Mouse (Mus musculus) heart, postnatal 0 days (tissue): ENCODE data around the gene Igll1. TPM values are rescaled to one million over a fixed set of nuclear protein-coding genes. Genes with fewer than 3 reads are reported as not detected.

Source experiments
- ATAC-seq: fragments of 200-750 bp; cut with Nextera tagmentation; 2 replicates; pipeline ENCODE4 v1.8.0; 2017; ENCODE audit warnings: low read depth, moderate number of reproducible peaks, moderate library complexity; ENCODE audit not compliant: insufficient read depth
- DNase-seq: peaks from one replicate; pipeline ENCODE4 v3.0.0-alpha.2; 2016; ENCODE audit warnings: low spot score
- H3K27ac ChIP-seq: fragments of 300-500 bp; sonication (generic); 2 replicates; pipeline ENCODE4 v1.5.1; 2014; ENCODE audit warnings: low read depth, mild to moderate bottlenecking
- H3K27me3 ChIP-seq: fragments of 300-500 bp; sonication (generic); 2 replicates; pipeline ENCODE4 v1.6.1; 2014; ENCODE audit warnings: low read length, mixed read lengths; ENCODE audit not compliant: control insufficient read depth, insufficient read depth
- H3K36me3 ChIP-seq: fragments of 300-500 bp; sonication (generic); replicated peaks from 2 replicates; pipeline ENCODE4 v1.6.1; 2014; ENCODE audit warnings: low read length, mixed read lengths; ENCODE audit not compliant: control insufficient read depth, insufficient read depth
- H3K4me1 ChIP-seq: fragments of 300-500 bp; sonication (generic); 2 replicates; pipeline ENCODE4 v1.6.1; 2014; ENCODE audit warnings: antibody characterized with exemption; ENCODE audit not compliant: control insufficient read depth, insufficient read depth
- H3K4me2 ChIP-seq: fragments of 300-500 bp; sonication (generic); 2 replicates; pipeline ENCODE4 v1.6.1; 2014; ENCODE audit warnings: low read depth, mild to moderate bottlenecking, low read length, moderate library complexity
- H3K4me3 ChIP-seq: fragments of 300-500 bp; sonication (generic); 2 replicates; pipeline ENCODE4 v1.5.1; 2014; ENCODE audit warnings: low read depth, low read length
- H3K9ac ChIP-seq: fragments of 300-500 bp; sonication (generic); replicated peaks from 2 replicates; pipeline ENCODE4 v1.6.1; 2014; ENCODE audit warnings: low read depth, low read length, mixed read lengths
- H3K9me3 ChIP-seq: fragments of 300-500 bp; sonication (generic); replicated peaks from 2 replicates; pipeline ENCODE4 v1.6.1; 2016; ENCODE audit warnings: low read length; ENCODE audit not compliant: control insufficient read depth
- CTCF ChIP-seq: IDR thresholded peaks from 2 replicates; pipeline ENCODE4 v1.5.1; 2016; ENCODE audit warnings: antibody characterized with exemption, control low read depth, low read depth
- EP300 ChIP-seq: IDR thresholded peaks from 2 replicates; pipeline ENCODE4 v1.6.1; 2016; ENCODE audit warnings: antibody characterized with exemption, low read depth
- WGBS: fragments of 180-500 bp; shearing (Covaris S2); extraction: QIAGEN DNeasy Blood & Tissue Kit; methylation state at CpG from one replicate; pipeline ENCODE4 v1.1.7; 2014; 5-methylcytosine and 5-hydroxymethylcytosine counted together
- polyA plus RNA-seq: library from polyadenylated mRNA; unstranded; fragments of >200 nt; fragmentation: Nextera tagmentation; extraction: Ambion mirVana; gene quantifications from 2 replicates; pipeline ENCODE4 v1.2.1, GENCODE M21; 2015
- total RNA-seq: library from RNA; depleted of rRNA; stranded (reverse); fragments of >200 nt; gene quantifications from 2 replicates; pipeline ENCODE4 v1.2.3, GENCODE M21; 2014; ENCODE audit warnings: low replicate concordance; rRNA removed

Gene Igll1
- total and polyA plus RNA-seq, 2 experiments from 2014 or later: not detected

DNA sequence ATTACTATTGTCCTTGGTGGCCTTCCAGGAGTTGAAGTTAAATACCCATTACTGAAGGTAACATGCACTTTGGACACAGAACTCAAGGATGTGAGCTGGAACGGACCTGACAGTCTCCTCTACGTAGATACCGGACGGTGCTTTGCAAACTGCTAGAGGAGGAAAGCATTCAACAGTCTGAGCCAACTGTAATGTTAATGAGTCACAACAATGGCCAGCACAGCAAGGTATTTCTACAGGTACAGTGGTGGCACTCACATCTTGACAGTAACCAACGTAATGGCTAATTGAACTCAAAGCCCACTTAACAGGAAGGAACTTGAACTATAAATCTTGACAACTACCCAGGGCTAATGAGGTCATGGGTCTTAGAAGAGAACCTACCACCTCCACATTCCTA lies 38.3 kb downstream of the Igll1 start:
- TF ChIP-seq EP300 (no peak), CTCF (no peak)
- 38% methylated on average over 5 of the region's 5 CpGs for WGBS
- no peak for DNase-seq

More for the DNA sequence above, 38.3 kb downstream of the Igll1 start:
- Histone ChIP-seq H3K4me3 (no peak overlapping the region), H3K36me3 (no peaks in the 10 kb centered on the region), H3K27ac (no peak overlapping the region), H3K9me3 (no peaks in the 10 kb centered on the region), H3K9ac (no peak overlapping the region), H3K4me2 (no peak overlapping the region), H3K27me3 (no peaks in the 10 kb centered on the region), H3K4me1 (peaks cover 7% of the 10 kb centered on the region)
- ATAC-seq: no peak

Other genes with a start within 250 kb of the Igll1 start
- not detected in 2 replicates for gene Olfr19, start 187.6 kb downstream of the Igll1 start, total RNA-seq
- not detected in 2 replicates for gene Olfr19, start 187.6 kb downstream of the Igll1 start, polyA plus RNA-seq
- gene Spag6l, start 34.5 kb downstream of the Igll1 start, total RNA-seq: 0.77 TPM in 1 of 2 replicates, not detected in the other
- 0.11 and 0.34 TPM in 2 replicates for gene Spag6l, start 34.5 kb downstream of the Igll1 start, polyA plus RNA-seq
- gene Top3b, start 6.8 kb upstream of the Igll1 start, total RNA-seq: 63.8 and 68.9 TPM in 2 replicates
- 31.1 and 34.0 TPM in 2 replicates for gene Top3b, start 6.8 kb upstream of the Igll1 start, polyA plus RNA-seq
- not detected in 2 replicates for gene Vpreb1, start 6.9 kb upstream of the Igll1 start, total RNA-seq
- 0.44 and 1.0 TPM in 2 replicates for gene Vpreb1, start 6.9 kb upstream of the Igll1 start, polyA plus RNA-seq
- gene Ppm1f, start 32.5 kb upstream of the Igll1 start, total RNA-seq: 26.6 and 40.4 TPM in 2 replicates
- 14.7 and 16.4 TPM in 2 replicates for gene Ppm1f, start 32.5 kb upstream of the Igll1 start, polyA plus RNA-seq
- 146 and 184 TPM in 2 replicates for gene Mapk1, start 119.4 kb upstream of the Igll1 start, total RNA-seq
- gene Mapk1, start 119.4 kb upstream of the Igll1 start, polyA plus RNA-seq: 96.0 and 97.0 TPM in 2 replicates
- gene Ypel1, start 205.7 kb upstream of the Igll1 start, total RNA-seq: 2.5 and 3.5 TPM in 2 replicates
- gene Ypel1, start 205.7 kb upstream of the Igll1 start, polyA plus RNA-seq: 7.5 and 8.5 TPM in 2 replicates
- 59.9 and 69.0 TPM in 2 replicates for gene Ppil2, start 247.3 kb upstream of the Igll1 start, total RNA-seq
- gene Ppil2, start 247.3 kb upstream of the Igll1 start, polyA plus RNA-seq: 63.8 and 65.0 TPM in 2 replicates